Mouse (Mus musculus) mature B cell (primary cell): ENCODE data around the gene Padi2.

ENCODE experiments used
- in situ Hi-C: fragments of 300-500 bp; cut with MboI; formaldehyde crosslinking; loops from 2 replicates; pipeline ENCODE4 v1.14.3; 2019

The Padi2 gene

GRCm38 (mm10) chr4:140906076-140906826 lies at the start of gene Padi2:
Gene Padi2 (plus strand): TSS chr4:140906344.
- in situ Hi-C loops = loop anchor here (5.0 to 10.0 kb wide), 2 partner anchors 51 to 129 kb away; no protein-coding TSS in a partner anchor

- in situ Hi-C loops = no loop called here
Observed at GRCm38 (mm10) chr4:140857041-140857440, 49.1 kb upstream of the Padi2 start.

GRCm38 (mm10) chr4:140857813-140858212 lies 48.3 kb upstream of the Padi2 start:
- in situ Hi-C loops = no loop called here

GRCm38 (mm10) chr4:140859291-140859690 lies 46.9 kb upstream of the Padi2 start:
- in situ Hi-C loops = no loop called here

- in situ Hi-C loops = no loop called here
Observed at GRCm38 (mm10) chr4:140860125-140860766, 45.9 kb upstream of the Padi2 start.

- in situ Hi-C loops = no loop called here
Observed at GRCm38 (mm10) chr4:140860767-140861147, 45.4 kb upstream of the Padi2 start.

- in situ Hi-C loops = no loop called here
Observed at GRCm38 (mm10) chr4:140862036-140862650, 44.0 kb upstream of the Padi2 start.

- in situ Hi-C loops = no loop called here
Observed at GRCm38 (mm10) chr4:140868484-140869190, 37.5 kb upstream of the Padi2 start.

- in situ Hi-C loops = no loop called here
Observed at GRCm38 (mm10) chr4:140869945-140870344, 36.2 kb upstream of the Padi2 start.

- in situ Hi-C loops = no loop called here
Observed at GRCm38 (mm10) chr4:140870876-140871275, 35.3 kb upstream of the Padi2 start.

- in situ Hi-C loops = no loop called here
Observed at GRCm38 (mm10) chr4:140871376-140871775, 34.8 kb upstream of the Padi2 start.

GRCm38 (mm10) chr4:140871851-140872685 lies 34.1 kb upstream of the Padi2 start:
- in situ Hi-C loops = no loop called here

GRCm38 (mm10) chr4:140872686-140872992 lies 33.5 kb upstream of the Padi2 start:
- in situ Hi-C loops = no loop called here

- in situ Hi-C loops = no loop called here
Observed at GRCm38 (mm10) chr4:140873011-140873410, 33.1 kb upstream of the Padi2 start.

GRCm38 (mm10) chr4:140876161-140876560 lies 30.0 kb upstream of the Padi2 start:
- in situ Hi-C loops = no loop called here

GRCm38 (mm10) chr4:140876681-140877080 lies 29.5 kb upstream of the Padi2 start:
- in situ Hi-C loops = no loop called here

- in situ Hi-C loops = no loop called here
Observed at GRCm38 (mm10) chr4:140877441-140877840, 28.7 kb upstream of the Padi2 start.

GRCm38 (mm10) chr4:140878655-140879054 lies 27.5 kb upstream of the Padi2 start:
- in situ Hi-C loops = no loop called here

- in situ Hi-C loops = no loop called here
Observed at GRCm38 (mm10) chr4:140879116-140879515, 27.0 kb upstream of the Padi2 start.

GRCm38 (mm10) chr4:140879739-140880138 lies 26.4 kb upstream of the Padi2 start:
- in situ Hi-C loops = no loop called here

GRCm38 (mm10) chr4:140880207-140880606 lies 25.9 kb upstream of the Padi2 start:
- in situ Hi-C loops = no loop called here
